Mouse (Mus musculus) hindbrain, embryonic 11.5 days (tissue): Measurements from ENCODE around the gene Gm10273. TPM values are rescaled to one million over a fixed set of nuclear protein-coding genes. Genes with fewer than 3 reads are reported as not detected.

Experiments used
- ATAC-seq: fragments of 200-750 bp; cut with Nextera tagmentation; 2 replicates; pipeline ENCODE4 v1.8.0; 2017; ENCODE audit warnings: mild to moderate bottlenecking, moderate TSS enrichment, moderate library complexity; ENCODE audit not compliant: low FRiP score
- DNase-seq: peaks from one replicate; pipeline ENCODE4 v3.0.0-alpha.2; 2015; ENCODE audit warnings: low spot score
- H3K27ac ChIP-seq: fragments of 300-500 bp; sonication (generic); 2 replicates; pipeline ENCODE4 v1.5.1; 2014; ENCODE audit warnings: mild to moderate bottlenecking, low read depth, low read length
- H3K27me3 ChIP-seq: fragments of 300-500 bp; sonication (generic); 2 replicates; pipeline ENCODE4 v1.6.1; 2014; ENCODE audit warnings: mild to moderate bottlenecking, low read length, moderate library complexity, mixed read lengths; ENCODE audit not compliant: control insufficient read depth, insufficient read depth
- H3K36me3 ChIP-seq: fragments of 300-500 bp; sonication (generic); 2 replicates; pipeline ENCODE4 v1.6.1; 2014; ENCODE audit warnings: mild to moderate bottlenecking, low read length, moderate library complexity, mixed read lengths; ENCODE audit not compliant: control insufficient read depth, insufficient read depth
- H3K4me1 ChIP-seq: fragments of 300-500 bp; sonication (generic); replicated peaks from 2 replicates; pipeline ENCODE4 v1.6.1; 2014; ENCODE audit warnings: low read length, mixed read lengths; ENCODE audit not compliant: control insufficient read depth, insufficient read depth
- H3K4me2 ChIP-seq: fragments of 300-500 bp; sonication (generic); replicated peaks from 2 replicates; pipeline ENCODE4 v1.6.1; 2014; ENCODE audit warnings: mild to moderate bottlenecking, low read depth, low read length
- H3K4me3 ChIP-seq: fragments of 300-500 bp; sonication (generic); 2 replicates; pipeline ENCODE4 v1.5.1; 2014; ENCODE audit warnings: low read depth, low read length
- H3K9ac ChIP-seq: fragments of 300-500 bp; sonication (generic); 2 replicates; pipeline ENCODE4 v1.6.1; 2014; ENCODE audit warnings: low read depth, low read length
- H3K9me3 ChIP-seq: fragments of 300-500 bp; sonication (generic); 2 replicates; pipeline ENCODE4 v1.6.1; 2016; ENCODE audit warnings: low read length; ENCODE audit not compliant: control insufficient read depth
- WGBS: fragments of 180-500 bp; shearing (Covaris S2); extraction: QIAGEN DNeasy Blood & Tissue Kit; methylation state at CpG from one replicate; pipeline ENCODE4 v1.1.7; 2014; 5-methylcytosine and 5-hydroxymethylcytosine counted together
- polyA plus RNA-seq: library from polyadenylated mRNA; unstranded; fragments of >200 nt; fragmentation: Nextera tagmentation; extraction: Ambion mirVana; gene quantifications from 2 replicates; pipeline ENCODE4 v1.2.1, GENCODE M21; 2014

Gm10273 gene
- polyA plus RNA-seq, 1 experiment from 2014 or later = 4.6 TPM

GRCm38 (mm10) chr10:59413711-59414110 lies 18.3 kb downstream of the Gm10273 start:
- no peaks in the 10 kb centered on the region for H3K4me1 ChIP-seq
- no peak overlapping the region for H3K4me2 ChIP-seq
- H3K36me3 ChIP-seq = no peaks in the 10 kb centered on the region
- H3K9ac ChIP-seq = no peak overlapping the region
- ATAC-seq (no peak), DNase-seq (no peak)
- no peaks in the 10 kb centered on the region for H3K27me3 ChIP-seq
- 87% methylated on average over 4 of the region's 4 CpGs for WGBS
- no peaks in the 10 kb centered on the region for H3K9me3 ChIP-seq
- H3K4me3 ChIP-seq = no peak overlapping the region
- H3K27ac ChIP-seq = no peak overlapping the region

GRCm38 (mm10) chr10:59416623-59417022 lies 21.2 kb downstream of the Gm10273 start:
- H3K4me1 ChIP-seq = no peaks in the 10 kb centered on the region
- ATAC-seq (no peak), DNase-seq (no peak)
- no peaks in the 10 kb centered on the region for H3K36me3 ChIP-seq
- H3K4me2 ChIP-seq = no peak overlapping the region
- no peak overlapping the region for H3K27ac ChIP-seq
- no peaks in the 10 kb centered on the region for H3K9me3 ChIP-seq
- no peak overlapping the region for H3K9ac ChIP-seq
- H3K4me3 ChIP-seq = no peak overlapping the region
- no peaks in the 10 kb centered on the region for H3K27me3 ChIP-seq
- 81% methylated on average over 3 of the region's 3 CpGs for WGBS

DNA sequence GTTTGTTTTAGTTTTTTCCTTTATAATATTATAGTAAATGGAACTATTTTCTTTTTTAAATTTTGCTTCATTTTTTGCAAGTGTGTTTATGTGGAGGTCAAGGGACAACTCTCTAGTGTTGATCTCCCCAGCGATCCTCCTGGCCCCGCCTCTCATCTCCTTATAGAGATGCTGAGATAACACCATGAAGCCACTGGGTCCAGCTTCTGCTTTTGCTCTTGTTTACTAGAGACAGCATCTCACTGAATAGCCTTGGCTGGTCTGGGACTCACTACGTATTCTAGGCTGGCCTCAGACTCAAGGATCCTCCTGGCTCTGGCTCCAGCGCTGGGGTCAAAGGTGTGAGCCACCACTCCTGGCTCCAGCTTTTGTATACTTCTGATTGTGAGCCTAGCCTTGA lies 24.1 kb downstream of the Gm10273 start:
- no peak for ATAC-seq
- Histone ChIP-seq H3K4me1 (no peaks in the 10 kb centered on the region), H3K9ac (no peak overlapping the region), H3K36me3 (no peaks in the 10 kb centered on the region), H3K4me3 (no peak overlapping the region), H3K9me3 (no peaks in the 10 kb centered on the region), H3K27ac (no peak overlapping the region), H3K27me3 (no peaks in the 10 kb centered on the region), H3K4me2 (no peak overlapping the region)
- 85% methylated on average over 4 of the region's 4 CpGs for WGBS
- DNase-seq = no peak

GRCm38 (mm10) chr10:59424453-59424852 lies 29.0 kb downstream of the Gm10273 start:
- H3K9me3 ChIP-seq = no peaks in the 10 kb centered on the region
- H3K27me3 ChIP-seq = no peaks in the 10 kb centered on the region
- 82% methylated on average over 3 of the region's 3 CpGs for WGBS
- H3K27ac ChIP-seq = no peak overlapping the region
- H3K4me2 ChIP-seq = no peak overlapping the region
- ATAC-seq (no peak), DNase-seq (no peak)
- H3K9ac ChIP-seq = no peak overlapping the region
- no peak overlapping the region for H3K4me3 ChIP-seq
- H3K4me1 ChIP-seq = no peaks in the 10 kb centered on the region
- no peaks in the 10 kb centered on the region for H3K36me3 ChIP-seq

DNA sequence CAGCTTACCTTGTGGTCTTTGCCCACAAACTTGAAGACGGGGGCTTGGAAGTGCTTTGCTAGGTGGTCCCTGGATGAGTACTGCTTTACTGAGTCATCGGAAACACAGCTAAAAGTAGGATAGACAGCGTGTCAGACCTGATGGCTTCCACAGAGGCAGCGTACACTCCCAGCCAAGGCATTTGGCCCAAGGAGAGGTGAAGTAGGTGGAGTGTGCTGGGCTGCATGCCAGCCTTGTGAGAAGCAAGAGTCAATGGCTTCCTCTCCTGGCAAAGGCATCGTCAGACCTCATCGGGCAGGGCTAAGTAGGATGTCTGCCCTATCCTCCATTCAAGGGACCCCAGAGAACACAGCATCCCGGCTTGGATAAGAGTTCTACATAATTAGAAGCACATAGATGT lies 29.9 kb downstream of the Gm10273 start:
- Histone ChIP-seq H3K4me2 (no peak overlapping the region), H3K9me3 (no peaks in the 10 kb centered on the region), H3K4me3 (no peak overlapping the region), H3K4me1 (no peaks in the 10 kb centered on the region), H3K36me3 (no peaks in the 10 kb centered on the region), H3K27ac (no peak overlapping the region), H3K27me3 (no peaks in the 10 kb centered on the region), H3K9ac (no peak overlapping the region)
- WGBS = 93% methylated on average over 7 of the region's 7 CpGs
- no peak for ATAC-seq
- no peak for DNase-seq

DNA sequence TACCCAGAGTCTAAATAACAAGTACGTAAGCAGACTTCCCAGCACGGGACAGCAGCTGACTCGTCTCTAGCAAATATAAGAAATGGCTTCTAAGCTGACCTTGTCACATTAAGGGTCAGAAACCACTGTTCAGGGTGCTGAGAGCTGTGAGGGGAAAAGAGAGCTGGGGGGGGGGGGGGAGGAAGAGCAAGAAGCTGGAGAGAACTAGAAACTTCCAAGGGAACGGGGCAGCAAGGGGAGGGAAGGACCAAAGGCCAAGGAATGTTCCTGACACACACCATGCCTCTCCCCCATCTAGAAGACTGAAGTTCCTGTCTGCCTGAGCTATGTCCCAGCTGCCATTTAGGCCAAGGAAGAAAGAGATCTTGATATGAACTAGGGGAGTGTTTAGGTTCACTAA lies 30.9 kb downstream of the Gm10273 start:
- Histone ChIP-seq H3K4me3 (no peak overlapping the region), H3K4me1 (no peaks in the 10 kb centered on the region), H3K27me3 (no peaks in the 10 kb centered on the region), H3K9ac (no peak overlapping the region), H3K4me2 (no peak overlapping the region), H3K36me3 (no peaks in the 10 kb centered on the region), H3K27ac (no peak overlapping the region), H3K9me3 (no peaks in the 10 kb centered on the region)
- DNase-seq (no peak), ATAC-seq (no peak)
- WGBS = 67% methylated on average over 4 of the region's 4 CpGs

GRCm38 (mm10) chr10:59429448-59430135 lies 34.2 kb downstream of the Gm10273 start:
- Histone ChIP-seq H3K4me3 (no peak overlapping the region), H3K36me3 (no peaks in the 10 kb centered on the region), H3K27ac (no peak overlapping the region), H3K4me2 (no peak overlapping the region), H3K4me1 (no peaks in the 10 kb centered on the region), H3K27me3 (no peaks in the 10 kb centered on the region), H3K9me3 (no peaks in the 10 kb centered on the region), H3K9ac (no peak overlapping the region)
- ATAC-seq (no peak), DNase-seq (no peak)
- WGBS = 83% methylated on average over 16 of the region's 16 CpGs

GRCm38 (mm10) chr10:59430701-59431218 lies 35.3 kb downstream of the Gm10273 start:
- H3K9ac ChIP-seq = no peak overlapping the region
- WGBS = 61% methylated on average over 6 of the region's 6 CpGs
- H3K9me3 ChIP-seq = no peaks in the 10 kb centered on the region
- H3K27ac ChIP-seq = no peak overlapping the region
- DNase-seq (no peak), ATAC-seq (no peak)
- H3K4me3 ChIP-seq = no peak overlapping the region
- no peaks in the 10 kb centered on the region for H3K36me3 ChIP-seq
- no peak overlapping the region for H3K4me2 ChIP-seq
- H3K4me1 ChIP-seq = no peaks in the 10 kb centered on the region
- no peaks in the 10 kb centered on the region for H3K27me3 ChIP-seq

DNA sequence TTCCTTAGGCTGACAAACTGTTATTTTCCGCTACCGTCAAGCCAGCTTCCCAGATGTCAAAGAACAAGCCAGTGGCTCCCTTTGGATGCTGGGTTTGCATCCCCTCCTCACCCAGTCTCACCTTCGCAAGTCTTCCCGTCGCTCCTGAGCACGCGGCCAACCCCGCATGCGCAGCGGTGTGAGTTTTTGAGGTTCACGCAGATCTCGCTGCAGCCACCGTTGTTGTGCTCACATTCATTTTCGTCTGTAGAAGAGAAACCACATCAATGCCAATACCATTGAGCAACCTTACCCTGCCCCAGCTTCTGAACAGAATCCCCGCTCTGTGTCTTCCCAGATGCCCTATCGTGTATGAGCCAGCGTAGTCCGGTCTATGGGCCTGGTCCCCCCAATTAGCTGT lies 40.3 kb downstream of the Gm10273 start:
- H3K4me2 ChIP-seq = no peak overlapping the region
- no peak overlapping the region for H3K4me3 ChIP-seq
- H3K9me3 ChIP-seq = no peaks in the 10 kb centered on the region
- H3K27me3 ChIP-seq = no peaks in the 10 kb centered on the region
- H3K9ac ChIP-seq = no peak overlapping the region
- H3K4me1 ChIP-seq = no peaks in the 10 kb centered on the region
- H3K36me3 ChIP-seq = no peaks in the 10 kb centered on the region
- WGBS = 94% methylated on average over 18 of the region's 18 CpGs
- no peak overlapping the region for H3K27ac ChIP-seq
- DNase-seq = no peak
- no peak for ATAC-seq
